Mouse (Mus musculus) limb, embryonic 11.5 days (tissue): ENCODE measurements around the gene Krtap6-2. TPM values are rescaled to one million over a fixed set of nuclear protein-coding genes. Genes with fewer than 3 reads are reported as not detected.

Experiments used
- polyA plus RNA-seq: library from polyadenylated mRNA; unstranded; fragments of >200 nt; fragmentation: Nextera tagmentation; extraction: Ambion mirVana; gene quantifications from 2 replicates; pipeline ENCODE4 v1.2.1, GENCODE M21; 2014

Krtap6-2 gene
- polyA plus RNA-seq, 1 experiment from 2014 or later: not detected

Other genes starting within 250 kb of the Krtap6-2 start
- not detected in 2 replicates for gene 1110057P08Rik, start 245.4 kb downstream of the Krtap6-2 start, polyA plus RNA-seq
- not detected in 2 replicates for gene Krtap20-2, start 214.2 kb downstream of the Krtap6-2 start, polyA plus RNA-seq
- gene Krtap21-1, start 16.2 kb downstream of the Krtap6-2 start, polyA plus RNA-seq: not detected in 2 replicates
- gene Krtap8-1, start 67.8 kb upstream of the Krtap6-2 start, polyA plus RNA-seq: not detected in 2 replicates
- gene Krtap7-1, start 88.2 kb upstream of the Krtap6-2 start, polyA plus RNA-seq: not detected in 2 replicates
- not detected in 2 replicates for gene Krtap11-1, start 151.1 kb upstream of the Krtap6-2 start, polyA plus RNA-seq